In the genomic region with DNA sequence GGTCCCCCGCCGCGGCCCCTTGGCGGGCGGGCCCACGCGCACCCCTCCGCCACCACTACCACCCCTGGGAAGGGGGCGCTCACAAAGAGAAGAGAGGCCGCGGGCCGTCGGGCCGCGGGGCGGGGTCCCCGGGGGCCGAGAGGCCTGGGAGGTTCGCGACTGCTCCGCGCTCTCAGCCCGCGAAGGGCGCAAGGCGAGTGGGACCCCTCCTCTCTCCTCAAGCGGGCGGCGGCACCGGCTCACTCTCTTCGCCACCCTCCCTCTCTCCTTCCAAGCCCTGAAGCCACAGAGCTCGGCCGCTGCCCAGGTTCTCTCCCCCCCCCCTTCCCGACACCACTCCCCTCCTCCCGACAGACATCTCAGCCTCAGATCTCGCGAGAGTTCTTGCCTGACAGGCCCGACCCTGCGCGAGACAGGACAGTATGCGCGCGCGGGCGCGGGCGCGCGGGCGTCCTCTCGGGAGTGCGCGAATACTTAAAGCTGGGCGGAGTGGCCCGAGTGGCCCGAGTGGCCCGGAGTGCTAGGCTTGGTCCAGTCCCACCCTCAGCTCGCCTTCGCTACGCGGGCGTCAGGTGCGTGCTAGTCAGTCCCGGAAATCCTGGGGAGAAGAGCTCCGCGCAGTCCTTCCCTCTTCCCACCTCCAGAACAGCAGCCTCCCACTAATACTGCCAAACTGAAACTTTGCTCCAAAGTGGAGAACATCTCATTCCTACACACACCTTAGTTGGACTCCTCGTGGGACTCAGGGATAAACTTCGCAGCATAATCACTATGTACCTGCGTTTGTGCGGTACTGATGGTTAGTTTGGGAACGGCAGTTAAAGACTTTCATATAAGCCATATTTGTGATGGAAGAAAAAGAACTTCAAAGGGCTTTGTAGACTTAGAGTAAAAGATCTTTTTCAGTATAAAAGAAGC, we compare ENCODE assay signal across 8 mouse cellular contexts. TPM values are rescaled to one million over a fixed set of nuclear protein-coding genes. Genes with fewer than 3 reads are reported as not detected.
A peak's percentile ranks its signal among the peaks of the same experiment; 100 is the strongest.
DNase-seq lines count a peak whose midpoint lies in the region; ATAC-seq and TF ChIP-seq lines count a peak whose summit lies in the region.

Taok1 (minus strand) TSS at position 278 of the 918 bp plus-strand sequence.

- TF ChIP-seq CTCF in Patski (IDR thresholded peaks at IDR 0.05), result peak; percentile 35

- peak within 1 kb of the TSS; percentile 99 for H3K4me3 ChIP-seq in hindbrain, embryonic 13.5 days

- DNase-seq in Patski (ENCODE audit: low read depth, low spot score), result peak; percentile 78
- peak; percentile 96 to 97 for DNase-seq in cerebellum, postnatal 14 days
- peak; percentile 87 to 90 for DNase-seq in frontal cortex, postnatal 14 days (ENCODE audit: low spot score in 2 of 2)
- DNase-seq in layer of hippocampus, postnatal 25 days (ENCODE audit: extremely low spot score in 1 of 2, low spot score in 1 of 2), result peak; percentile 78 to 89
- peak; percentile 97 for DNase-seq in lung, postnatal 25 days (ENCODE audit: low spot score)
- DNase-seq in retina, embryonic 14.5 days (ENCODE audit: low spot score), result peak; percentile 99
- DNase-seq in thymus, postnatal 4 days, result peak; percentile 97

- H3K9ac ChIP-seq in hindbrain, embryonic 13.5 days, result peak within 1 kb of the TSS; percentile 99

- H3K27ac ChIP-seq in hindbrain, embryonic 13.5 days, result peak within 1 kb of the TSS; percentile 98

- H3K36me3 ChIP-seq in hindbrain, embryonic 13.5 days, result no peaks in the 10 kb centered on the region

- no peaks in the 10 kb centered on the region for H3K27me3 ChIP-seq in Patski
- no peaks in the 10 kb centered on the region for H3K27me3 ChIP-seq in hindbrain, embryonic 13.5 days

- peak; percentile 75 for ATAC-seq in Patski
- ATAC-seq in hindbrain, embryonic 13.5 days (ENCODE audit: low FRiP score), result peak; percentile 93

- POLR2A ChIA-PET in Patski (lab: Charles Lee), result interaction anchor here (0.7 to 1.2 kb wide), 2 partner anchors 94 to 100 kb away, joined by 3 read pairs; no protein-coding TSS in a partner anchor

- CTCF ChIA-PET in Patski (lab: Charles Lee), result no interaction called here

- 1% methylated on average over 55 of the region's 71 CpGs for WGBS in hindbrain, embryonic 13.5 days

- H3K9me3 ChIP-seq in hindbrain, embryonic 13.5 days, result no peaks in the 10 kb centered on the region

- H3K4me1 ChIP-seq in hindbrain, embryonic 13.5 days (replicated peaks), result peaks cover 30% of the 10 kb centered on the region

- in situ Hi-C loops in Patski (cut with MboI; ENCODE audit: low pct_unique_long_range_greater_than_20kb), result no loop called here

- peak within 1 kb of the TSS; percentile 82 for H3K4me2 ChIP-seq in hindbrain, embryonic 13.5 days

RNA-seq across cellular contexts. Expression of gene Taok1, which starts in this region (rescaled TPM):
- polyA plus RNA-seq in Patski (2021), result 28.7 TPM
- 23.2 and 23.7 TPM in 2 replicates for polyA plus RNA-seq in hindbrain, embryonic 13.5 days (2015; fragmentation: Nextera tagmentation; extraction: Ambion mirVana)
- 100 to 1,000 TPM; 110 to 114 TPM for total RNA-seq in layer of hippocampus, postnatal 25 days (2021)

Comparison
In these comparisons a context has a peak if more than half of its experiments do, and no peak if none do; other contexts are left out.
1. Peak in every context shown above with its lines: DNase-seq, ATAC-seq, H3K4me3 ChIP-seq and H3K27ac ChIP-seq.